Mouse (Mus musculus): ENCODE measurements around the gene Tmem132e. TPM values are rescaled to one million over a fixed set of nuclear protein-coding genes. Genes with fewer than 3 reads are reported as not detected.

Tmem132e gene
- polyA plus RNA-seq, 1 experiment from 2014 or later: 0.25 TPM

DNA sequence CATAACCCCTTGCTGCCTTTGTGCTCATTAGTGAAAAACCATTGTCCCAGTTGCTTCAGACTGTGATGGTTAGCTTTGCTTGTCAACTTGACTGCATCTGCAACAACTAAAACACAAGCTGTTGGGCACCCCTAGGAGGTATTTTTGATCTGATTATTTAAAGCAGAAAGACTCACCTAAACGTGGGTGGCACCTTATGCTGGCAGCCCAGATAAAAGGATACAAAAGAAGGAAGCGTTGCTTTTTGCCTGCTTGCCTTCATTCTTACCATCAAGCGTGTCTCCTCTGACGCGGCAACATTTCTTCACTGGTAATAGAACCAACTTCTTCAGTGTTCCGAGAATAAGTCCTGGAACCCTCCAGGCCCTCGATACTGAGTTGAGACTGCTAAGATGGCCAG, 72.6 kb downstream of the Tmem132e start:
- H3K4me2 ChIP-seq: no peak overlapping the region
- H3K36me3 ChIP-seq (ENCODE audit: control insufficient read depth, insufficient read depth, low read length): no peaks in the 10 kb centered on the region
- no peaks in the 10 kb centered on the region for H3K27me3 ChIP-seq (replicated peaks; ENCODE audit: control insufficient read depth, insufficient read depth, low read length)
- H3K4me3 ChIP-seq (ENCODE audit: low read depth, low read length): no peak overlapping the region
- no peaks in the 10 kb centered on the region for H3K4me1 ChIP-seq (replicated peaks; ENCODE audit: control insufficient read depth, insufficient read depth, low read length)
- WGBS: 78% methylated on average over 7 of the region's 7 CpGs
- H3K9me3 ChIP-seq (ENCODE audit: control insufficient read depth, low read length): no peaks in the 10 kb centered on the region
- H3K9ac ChIP-seq (ENCODE audit: low read depth, low read length): no peak overlapping the region
- no peak for DNase-seq (ENCODE audit: low spot score)
- ATAC-seq (replicated peaks; ENCODE audit: low FRiP score): no peak
- no peak overlapping the region for H3K27ac ChIP-seq (ENCODE audit: low read depth, low read length)

DNA sequence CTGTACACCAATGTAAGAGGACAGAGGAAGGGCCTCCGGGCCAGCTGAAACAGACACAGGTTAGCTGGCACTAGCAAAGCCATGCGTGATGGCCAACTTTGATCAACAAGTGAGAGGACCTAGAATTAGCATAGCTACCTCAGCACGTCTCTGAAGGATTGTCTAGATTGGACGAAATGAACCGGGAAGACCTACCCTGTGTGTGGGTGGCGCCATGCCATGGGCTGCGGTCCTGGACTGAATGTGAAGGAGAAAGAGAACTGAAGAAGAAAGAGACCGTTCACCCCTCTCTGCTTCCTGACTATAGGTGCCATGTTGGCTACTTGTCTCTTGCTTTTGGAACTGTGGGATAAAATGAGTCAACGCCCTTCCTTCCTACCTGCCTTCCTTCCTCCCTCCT, 76.8 kb downstream of the Tmem132e start:
- ATAC-seq (replicated peaks; ENCODE audit: low FRiP score): no peak
- H3K27me3 ChIP-seq (replicated peaks; ENCODE audit: control insufficient read depth, insufficient read depth, low read length): no peaks in the 10 kb centered on the region
- H3K27ac ChIP-seq (ENCODE audit: low read depth, low read length): no peak overlapping the region
- no peaks in the 10 kb centered on the region for H3K36me3 ChIP-seq (ENCODE audit: control insufficient read depth, insufficient read depth, low read length)
- no peak overlapping the region for H3K9ac ChIP-seq (ENCODE audit: low read depth, low read length)
- 84% methylated on average over 9 of the region's 9 CpGs for WGBS
- no peak overlapping the region for H3K4me2 ChIP-seq
- H3K9me3 ChIP-seq (ENCODE audit: control insufficient read depth, low read length): no peaks in the 10 kb centered on the region
- no peak overlapping the region for H3K4me3 ChIP-seq (ENCODE audit: low read depth, low read length)
- DNase-seq (ENCODE audit: low spot score): no peak
- H3K4me1 ChIP-seq (replicated peaks; ENCODE audit: control insufficient read depth, insufficient read depth, low read length): no peaks in the 10 kb centered on the region

DNA sequence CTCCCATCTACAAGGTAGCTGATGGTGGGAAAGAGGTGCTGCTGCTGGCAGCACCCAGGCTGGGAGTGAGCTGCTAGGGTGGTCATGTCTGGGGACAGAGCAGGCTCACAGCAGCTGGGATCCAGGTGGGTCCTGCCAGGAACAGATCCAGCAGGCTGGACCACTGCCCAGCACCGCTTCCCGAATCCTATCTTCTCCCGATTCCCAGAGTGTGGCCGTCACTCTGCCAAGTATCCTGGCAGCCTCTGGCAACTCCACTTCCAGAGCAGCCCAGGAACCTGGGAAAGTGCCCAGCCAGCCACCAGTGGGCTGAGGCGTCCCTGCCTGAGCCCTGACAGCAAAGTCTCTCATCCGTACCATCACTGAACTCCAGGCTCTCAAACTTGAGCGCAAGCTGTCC, 78.5 kb downstream of the Tmem132e start:
- Histone ChIP-seq H3K36me3 (ENCODE audit: control insufficient read depth, insufficient read depth, low read length) (no peaks in the 10 kb centered on the region), H3K27me3 (replicated peaks; ENCODE audit: control insufficient read depth, insufficient read depth, low read length) (no peaks in the 10 kb centered on the region), H3K27ac (ENCODE audit: low read depth, low read length) (no peak overlapping the region), H3K9me3 (ENCODE audit: control insufficient read depth, low read length) (no peaks in the 10 kb centered on the region), H3K4me1 (replicated peaks; ENCODE audit: control insufficient read depth, insufficient read depth, low read length) (no peaks in the 10 kb centered on the region), H3K4me2 (no peak overlapping the region), H3K9ac (ENCODE audit: low read depth, low read length) (no peak overlapping the region), H3K4me3 (ENCODE audit: low read depth, low read length) (no peak overlapping the region)
- WGBS: 83% methylated on average over 7 of the region's 7 CpGs
- no peak for DNase-seq (ENCODE audit: low spot score)
- no peak for ATAC-seq (replicated peaks; ENCODE audit: low FRiP score)

DNA sequence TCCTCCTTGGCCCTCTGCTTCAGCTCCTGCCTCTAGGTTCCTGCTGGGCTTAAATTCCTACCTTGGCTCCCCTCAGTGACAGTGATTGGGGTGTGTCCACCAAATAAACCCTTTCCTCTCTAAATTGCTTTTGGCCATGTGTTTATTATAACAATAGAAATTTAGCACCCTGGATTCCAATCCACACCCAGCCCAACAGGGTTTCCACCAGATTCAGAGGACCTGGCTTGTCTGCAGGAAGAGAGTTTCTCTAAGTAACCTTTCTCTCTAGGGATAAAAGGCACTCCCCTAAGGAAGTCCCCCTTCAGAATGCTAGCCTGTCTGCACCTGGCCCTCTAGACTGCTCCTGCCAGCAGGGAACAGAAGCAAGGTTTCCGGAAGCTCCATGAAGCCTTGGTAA, 82.4 kb downstream of the Tmem132e start:
- Histone ChIP-seq H3K9ac (ENCODE audit: low read depth, low read length) (no peak overlapping the region), H3K9me3 (ENCODE audit: control insufficient read depth, low read length) (no peaks in the 10 kb centered on the region), H3K27ac (ENCODE audit: low read depth, low read length) (no peak overlapping the region), H3K4me1 (replicated peaks; ENCODE audit: control insufficient read depth, insufficient read depth, low read length) (no peaks in the 10 kb centered on the region), H3K4me3 (ENCODE audit: low read depth, low read length) (no peak overlapping the region), H3K4me2 (no peak overlapping the region), H3K36me3 (ENCODE audit: control insufficient read depth, insufficient read depth, low read length) (no peaks in the 10 kb centered on the region), H3K27me3 (replicated peaks; ENCODE audit: control insufficient read depth, insufficient read depth, low read length) (no peaks in the 10 kb centered on the region)
- 83% methylated on average over 1 of the region's 1 CpGs for WGBS
- no peak for DNase-seq (ENCODE audit: low spot score)
- no peak for ATAC-seq (replicated peaks; ENCODE audit: low FRiP score)

DNA sequence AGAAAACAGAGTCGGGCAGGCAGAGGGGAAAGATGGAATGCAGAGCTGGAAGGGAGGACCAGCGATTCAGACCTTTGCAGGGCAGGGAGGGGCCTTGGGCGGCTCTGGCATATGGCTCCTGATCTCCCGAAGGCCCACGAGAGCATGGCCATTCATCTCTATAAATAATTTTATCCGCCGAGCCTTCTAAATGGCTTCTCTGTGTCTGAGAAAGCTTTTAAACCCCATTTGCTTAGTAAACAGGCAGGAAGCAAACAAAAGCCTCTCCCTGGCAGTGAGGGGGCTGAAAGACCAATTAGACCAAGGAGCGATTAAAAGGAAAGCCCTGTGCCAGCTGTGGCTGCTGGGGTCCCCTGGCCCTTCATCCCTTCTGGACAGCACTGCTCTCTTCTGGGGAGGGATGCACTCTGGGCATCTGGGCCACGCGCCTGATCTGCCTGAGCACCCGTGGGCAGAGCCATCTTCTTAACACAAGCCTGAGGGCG, 84.5 kb downstream of the Tmem132e start:
- H3K36me3 ChIP-seq (ENCODE audit: control insufficient read depth, insufficient read depth, low read length): no peaks in the 10 kb centered on the region
- ATAC-seq (replicated peaks; ENCODE audit: low FRiP score) (no peak), DNase-seq (ENCODE audit: low spot score) (no peak)
- H3K4me2 ChIP-seq: no peak overlapping the region
- no peak overlapping the region for H3K4me3 ChIP-seq (ENCODE audit: low read depth, low read length)
- 54% methylated on average over 12 of the region's 12 CpGs for WGBS
- no peaks in the 10 kb centered on the region for H3K27me3 ChIP-seq (replicated peaks; ENCODE audit: control insufficient read depth, insufficient read depth, low read length)
- H3K27ac ChIP-seq (ENCODE audit: low read depth, low read length): no peak overlapping the region
- H3K4me1 ChIP-seq (replicated peaks; ENCODE audit: control insufficient read depth, insufficient read depth, low read length): no peaks in the 10 kb centered on the region
- no peak overlapping the region for H3K9ac ChIP-seq (ENCODE audit: low read depth, low read length)
- H3K9me3 ChIP-seq (ENCODE audit: control insufficient read depth, low read length): no peaks in the 10 kb centered on the region

DNA sequence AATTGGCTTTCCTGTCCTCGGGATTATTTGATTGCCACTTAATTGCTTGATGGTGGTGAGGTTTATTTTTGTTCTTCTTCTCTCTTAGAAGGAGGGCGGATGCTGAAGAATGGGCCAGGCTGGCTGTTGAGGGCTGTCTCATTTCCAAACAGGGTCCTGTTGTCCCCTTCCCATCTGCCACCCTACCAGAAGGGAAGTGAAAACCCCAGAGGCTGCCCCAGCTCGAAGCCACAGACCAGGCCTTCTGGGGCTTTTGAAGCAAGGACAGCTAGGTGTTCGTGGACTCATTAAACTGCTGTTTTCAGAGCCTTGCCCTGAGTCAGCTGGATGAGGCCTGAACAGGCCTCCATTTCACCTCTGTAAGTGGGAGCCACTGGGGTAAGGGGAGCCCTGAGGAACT, 87.4 kb downstream of the Tmem132e start:
- DNase-seq (ENCODE audit: low spot score): no peak
- Histone ChIP-seq H3K4me3 (ENCODE audit: low read depth, low read length) (no peak overlapping the region), H3K36me3 (ENCODE audit: control insufficient read depth, insufficient read depth, low read length) (no peaks in the 10 kb centered on the region), H3K27ac (ENCODE audit: low read depth, low read length) (no peak overlapping the region), H3K4me1 (replicated peaks; ENCODE audit: control insufficient read depth, insufficient read depth, low read length) (no peaks in the 10 kb centered on the region), H3K27me3 (replicated peaks; ENCODE audit: control insufficient read depth, insufficient read depth, low read length) (no peaks in the 10 kb centered on the region), H3K9ac (ENCODE audit: low read depth, low read length) (no peak overlapping the region), H3K4me2 (no peak overlapping the region), H3K9me3 (ENCODE audit: control insufficient read depth, low read length) (no peaks in the 10 kb centered on the region)
- ATAC-seq (replicated peaks; ENCODE audit: low FRiP score): no peak
- 65% methylated on average over 4 of the region's 4 CpGs for WGBS

DNA sequence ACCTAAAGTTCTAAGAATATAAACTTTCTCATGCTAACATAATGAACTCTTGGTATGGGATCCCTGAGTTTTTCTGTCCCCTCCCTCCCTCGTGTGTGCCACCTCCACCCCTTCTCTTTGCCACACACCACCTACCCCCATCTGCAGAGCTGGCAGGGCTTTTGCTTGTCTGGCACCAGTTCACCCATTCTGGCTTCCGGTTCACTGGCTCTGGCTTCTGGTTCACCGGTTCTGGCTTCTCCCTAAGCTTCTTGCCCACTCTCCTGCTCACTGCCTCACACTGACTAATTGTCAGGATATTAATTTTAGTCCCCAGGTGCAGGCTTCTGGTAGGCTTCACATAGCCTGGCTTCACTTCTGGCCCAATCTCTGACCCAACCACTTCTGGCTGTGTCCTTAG, 88.7 kb downstream of the Tmem132e start:
- Histone ChIP-seq H3K9me3 (ENCODE audit: control insufficient read depth, low read length) (no peaks in the 10 kb centered on the region), H3K9ac (ENCODE audit: low read depth, low read length) (no peak overlapping the region), H3K27me3 (replicated peaks; ENCODE audit: control insufficient read depth, insufficient read depth, low read length) (no peaks in the 10 kb centered on the region), H3K4me2 (no peak overlapping the region), H3K36me3 (ENCODE audit: control insufficient read depth, insufficient read depth, low read length) (no peaks in the 10 kb centered on the region), H3K27ac (ENCODE audit: low read depth, low read length) (no peak overlapping the region), H3K4me3 (ENCODE audit: low read depth, low read length) (no peak overlapping the region), H3K4me1 (replicated peaks; ENCODE audit: control insufficient read depth, insufficient read depth, low read length) (no peaks in the 10 kb centered on the region)
- no peak for ATAC-seq (replicated peaks; ENCODE audit: low FRiP score)
- peak; percentile 15 for DNase-seq (ENCODE audit: low spot score)
- WGBS: 85% methylated on average over 3 of the region's 3 CpGs

DNA sequence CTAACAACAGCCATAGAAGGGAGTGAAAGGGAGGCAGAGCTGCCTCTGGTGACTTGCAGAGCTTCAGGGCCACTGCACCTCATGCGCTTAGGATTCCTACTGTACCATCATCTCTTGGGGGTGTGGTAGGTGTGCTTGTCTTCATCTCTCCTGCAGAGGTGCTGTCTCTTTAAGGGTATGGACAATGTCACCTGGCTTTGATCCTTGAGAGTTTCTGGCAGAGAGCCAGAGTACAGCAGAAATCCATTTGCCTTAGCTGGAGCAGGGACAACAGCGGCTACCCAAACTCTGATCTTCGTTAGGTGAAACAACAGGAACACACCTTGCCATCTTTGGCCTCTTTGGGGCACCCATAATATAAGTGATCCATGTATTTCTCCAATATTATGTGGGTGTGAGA, 92.2 kb downstream of the Tmem132e start:
- ATAC-seq (replicated peaks; ENCODE audit: low FRiP score) (no peak), DNase-seq (ENCODE audit: low spot score) (peak; percentile 22)
- Histone ChIP-seq H3K4me1 (replicated peaks; ENCODE audit: control insufficient read depth, insufficient read depth, low read length) (no peaks in the 10 kb centered on the region), H3K27ac (ENCODE audit: low read depth, low read length) (no peak overlapping the region), H3K9ac (ENCODE audit: low read depth, low read length) (no peak overlapping the region), H3K4me3 (ENCODE audit: low read depth, low read length) (no peak overlapping the region), H3K36me3 (ENCODE audit: control insufficient read depth, insufficient read depth, low read length) (no peaks in the 10 kb centered on the region), H3K9me3 (ENCODE audit: control insufficient read depth, low read length) (no peaks in the 10 kb centered on the region), H3K27me3 (replicated peaks; ENCODE audit: control insufficient read depth, insufficient read depth, low read length) (no peaks in the 10 kb centered on the region), H3K4me2 (no peak overlapping the region)
- WGBS: 81% methylated on average over 3 of the region's 3 CpGs

DNA sequence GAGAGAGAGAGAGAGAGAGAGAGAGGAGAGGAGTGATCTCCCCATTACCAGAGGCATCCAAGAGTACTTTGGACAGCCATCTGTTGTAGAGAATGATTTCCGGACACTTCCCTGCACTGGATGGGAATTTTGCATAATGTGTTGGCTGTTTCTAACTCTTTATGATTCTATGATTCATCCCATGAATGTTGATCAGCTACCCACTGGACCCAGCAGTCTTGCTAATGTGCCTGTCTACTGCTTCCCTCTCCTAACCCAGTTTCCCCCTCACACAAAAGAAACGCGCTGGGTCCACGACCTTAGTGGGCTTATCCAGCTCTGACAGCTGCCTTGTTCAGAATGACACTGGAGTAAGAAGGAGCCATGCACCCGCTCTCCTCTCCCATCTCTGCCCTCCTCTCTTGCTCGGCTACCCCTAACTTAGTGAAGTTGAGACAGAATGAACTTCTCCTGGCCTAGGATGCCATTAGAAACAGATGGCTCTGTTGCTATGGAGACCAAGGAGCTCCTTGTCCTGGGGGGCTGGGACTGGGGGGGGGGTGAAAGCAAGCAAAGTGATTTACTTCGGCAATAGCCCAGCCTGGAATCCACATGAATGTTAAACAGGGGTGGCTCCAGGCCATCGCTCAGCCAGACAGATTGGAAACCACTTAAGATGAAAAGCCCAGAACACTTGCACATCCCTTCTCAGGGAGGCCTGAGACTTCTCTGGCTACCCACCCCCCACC, 98.8 kb downstream of the Tmem132e start:
- Histone ChIP-seq H3K36me3 (ENCODE audit: control insufficient read depth, insufficient read depth, low read length) (no peaks in the 10 kb centered on the region), H3K27me3 (replicated peaks; ENCODE audit: control insufficient read depth, insufficient read depth, low read length) (no peaks in the 10 kb centered on the region), H3K4me3 (ENCODE audit: low read depth, low read length) (no peak overlapping the region), H3K9me3 (ENCODE audit: control insufficient read depth, low read length) (no peaks in the 10 kb centered on the region), H3K27ac (ENCODE audit: low read depth, low read length) (no peak overlapping the region), H3K4me2 (no peak overlapping the region), H3K4me1 (replicated peaks; ENCODE audit: control insufficient read depth, insufficient read depth, low read length) (no peaks in the 10 kb centered on the region), H3K9ac (ENCODE audit: low read depth, low read length) (no peak overlapping the region)
- DNase-seq (ENCODE audit: low spot score): peak; percentile 29
- ATAC-seq (replicated peaks; ENCODE audit: low FRiP score): no peak
- WGBS: 59% methylated on average over 8 of the region's 8 CpGs
